Mouse (Mus musculus): Measurements from ENCODE around the gene Xylt2.

DNA sequence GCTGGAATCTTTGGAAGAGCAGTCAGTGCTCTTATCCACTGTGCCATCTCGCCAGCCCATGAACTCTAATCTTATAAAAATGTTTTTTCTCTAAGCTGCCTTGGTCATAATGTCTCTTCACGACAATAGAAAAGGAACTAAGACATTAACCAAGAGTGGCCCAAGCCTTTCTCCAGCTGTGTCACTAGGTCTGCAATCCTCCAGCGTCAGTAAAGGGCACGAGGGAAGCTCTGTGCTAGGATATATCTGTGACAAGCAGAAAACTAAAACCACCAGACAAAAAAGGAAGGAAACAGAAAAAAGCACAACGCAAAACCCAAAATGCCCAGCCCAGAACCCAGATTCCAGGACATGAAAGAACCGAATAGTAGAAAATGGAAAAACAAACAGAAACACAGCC, 9.9 kb upstream of the Xylt2 start:
- TF ChIP-seq CTCF (IDR thresholded peaks at IDR 0.05; ENCODE audit: low read depth, low read length) (no peak), GATA1 (IDR thresholded peaks at IDR 0.05; ENCODE audit: borderline replicate concordance, low read length) (no peak), POLR2AphosphoS5 (IDR thresholded peaks at IDR 0.05; ENCODE audit: insufficient replicate concordance, low read depth, low read length) (no peak), TAL1 (conservative IDR thresholded peaks at IDR 0.05; ENCODE audit: low read depth, low read length) (no peak)

All from G1E (cell line).